Mouse (Mus musculus) erythroblast, embryonic 14.5 days (primary cell): ENCODE results near the gene Gzmm.

ENCODE experiments used
- GATA1 ChIP-seq: IDR thresholded peaks from 2 replicates; pipeline ENCODE4 v1.6.1; 2012; ENCODE audit warnings: low read length, inconsistent platforms, mixed read lengths
- TAL1 ChIP-seq: IDR thresholded peaks from 3 replicates; pipeline ENCODE4 v1.6.1; 2012; ENCODE audit warnings: low read length, inconsistent platforms, mixed read lengths

DNA sequence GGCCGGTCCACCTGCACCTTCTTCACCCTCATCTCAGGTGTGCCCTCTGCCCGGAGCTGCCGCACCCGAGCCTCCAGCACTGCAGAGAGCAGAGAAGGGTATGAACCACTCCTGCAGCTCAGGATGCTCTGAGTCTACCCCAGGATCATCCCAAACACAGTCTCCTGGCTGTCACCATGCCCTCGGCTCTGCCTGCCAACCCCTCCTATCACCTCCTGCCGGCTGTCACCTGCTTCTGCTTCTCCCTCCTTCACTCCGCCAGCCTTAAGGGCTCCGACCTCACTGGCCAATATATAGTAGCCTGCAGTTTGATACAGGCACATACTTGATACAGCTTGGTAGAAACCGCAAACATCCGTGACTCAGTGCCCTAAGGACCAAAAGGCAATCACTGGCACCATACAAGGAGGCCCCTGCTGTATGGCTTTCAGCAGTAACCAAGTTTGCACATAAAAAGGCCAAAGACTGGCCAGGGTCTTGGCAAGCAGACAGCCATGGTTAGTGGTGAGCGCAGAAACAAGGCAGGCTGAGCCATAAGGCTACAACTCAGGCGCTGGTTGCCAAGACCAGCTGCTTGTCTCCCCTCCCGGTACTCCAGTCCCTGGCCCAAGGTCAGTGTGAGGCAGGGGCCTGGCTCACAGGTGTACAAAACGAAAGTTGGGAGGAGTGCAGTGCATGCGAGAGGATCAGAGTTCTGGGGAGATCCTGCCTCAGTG, 55.0 kb downstream of the Gzmm start:
- TF ChIP-seq GATA1 (no peak), TAL1 (no peak)
